Mouse (Mus musculus): ENCODE data around the gene Dnm1l. TPM values are rescaled to one million over a fixed set of nuclear protein-coding genes. Genes with fewer than 3 reads are reported as not detected.
"Not testable (repeated sequence)": the region's sequence is repeated elsewhere in the genome, so short reads cannot be mapped to it uniquely, and the experiment has no call there.

Dnm1l gene
- polyA plus RNA-seq (2014; fragmentation: Nextera tagmentation; extraction: Ambion mirVana), result 75.5 and 82.9 TPM in 2 replicates

DNA sequence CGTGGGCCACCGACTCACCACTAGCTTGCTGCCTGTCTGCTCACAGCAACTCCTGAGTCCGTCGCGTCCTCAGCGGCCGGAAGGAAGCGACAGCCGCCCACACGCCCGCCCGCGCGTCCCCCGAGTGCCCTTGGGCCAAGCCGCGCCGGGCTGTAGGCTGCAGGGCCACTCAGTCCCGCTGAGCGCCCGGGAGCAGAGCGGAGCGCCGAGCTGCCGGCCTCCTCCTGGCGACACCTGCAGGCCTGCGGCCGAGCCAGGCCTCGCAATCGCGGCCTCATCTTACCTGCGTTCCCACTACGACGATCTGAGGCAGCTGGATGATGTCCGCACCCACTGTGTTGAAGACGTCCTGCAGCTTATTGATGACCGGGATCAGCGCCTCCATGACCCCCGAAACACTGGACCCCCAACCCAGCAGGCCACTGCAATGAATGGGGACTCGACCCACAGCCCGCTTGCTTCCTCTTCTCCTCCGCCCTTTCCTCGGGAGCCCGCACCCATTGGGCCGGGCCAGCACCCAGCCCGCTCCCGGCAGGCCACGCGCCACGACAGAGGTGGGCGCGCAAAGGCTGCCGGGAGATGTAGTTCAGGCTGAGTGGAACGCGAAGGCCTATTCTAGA is at the start of gene Dnm1l:
TSS of gene Dnm1l (minus strand) at position 479 of the 620 bp plus-strand sequence.
- DNase-seq (ENCODE audit: low spot score, missing footprints), result peak; percentile 99
- Histone ChIP-seq H3K9ac (ENCODE audit: low read length) (peak within 1 kb of the TSS; percentile 87), H3K4me1 (ENCODE audit: control insufficient read depth, insufficient read depth, low read length) (peaks cover 6% of the 10 kb centered on the region), H3K4me2 (peak within 1 kb of the TSS; percentile 61), H3K27me3 (ENCODE audit: control insufficient read depth, insufficient read depth, low read length) (no peaks in the 10 kb centered on the region), H3K36me3 (ENCODE audit: control insufficient read depth, insufficient read depth, low read length) (no peaks in the 10 kb centered on the region), H3K9me3 (ENCODE audit: control insufficient read depth, low read length) (no peaks in the 10 kb centered on the region), H3K27ac (ENCODE audit: low read depth, low read length) (peak within 1 kb of the TSS; percentile 82), H3K4me3 (ENCODE audit: low read depth, low read length) (peak within 1 kb of the TSS; percentile 85)
- ATAC-seq (ENCODE audit: low FRiP score), result peak; percentile 100
- under 1% methylated on average over 52 of the region's 55 CpGs for WGBS

DNA sequence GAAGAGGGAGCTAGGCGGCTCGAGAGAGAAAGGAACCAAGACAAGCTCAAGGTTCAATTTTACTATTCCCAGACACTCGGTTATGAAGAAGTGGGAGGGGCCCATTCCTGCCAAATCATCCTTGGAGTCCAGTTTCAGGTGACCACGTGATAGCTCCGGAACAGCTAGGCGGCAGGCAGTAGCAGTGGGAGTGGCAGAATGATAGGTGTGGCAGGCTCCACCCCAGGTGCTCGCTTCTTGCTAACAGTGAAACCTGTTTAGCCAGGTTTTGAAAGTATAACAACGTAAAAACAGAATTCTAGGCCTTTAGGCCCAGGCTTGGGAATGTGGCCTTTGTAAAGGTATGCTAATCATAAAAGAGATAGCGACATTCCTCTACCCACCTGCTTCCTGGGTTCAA is 8.5 kb upstream of the Dnm1l start:
- H3K9me3 ChIP-seq (ENCODE audit: control insufficient read depth, low read length), result not testable (repeated sequence)
- 72% methylated on average over 8 of the region's 9 CpGs for WGBS

DNA sequence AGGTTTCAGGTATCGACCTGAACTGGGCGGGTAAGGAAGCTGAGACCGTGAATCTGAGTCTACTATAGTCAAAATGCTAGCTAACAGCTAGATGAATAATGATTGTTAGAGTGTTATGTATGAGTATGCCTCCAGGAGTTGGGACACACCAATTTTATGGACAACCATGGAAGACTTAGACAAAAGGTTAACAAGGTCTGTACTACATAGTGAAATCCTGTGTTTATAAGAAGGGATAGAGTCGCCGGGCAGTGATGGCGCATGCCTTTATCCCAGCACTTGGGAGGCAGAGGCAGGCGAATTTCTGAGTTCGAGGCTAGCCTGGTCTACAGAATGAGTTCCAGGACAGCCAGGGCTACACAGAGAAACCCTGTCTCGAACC is 333 bp upstream of the Dnm1l start:
- DNase-seq (ENCODE audit: low spot score, missing footprints); H3K36me3 ChIP-seq (ENCODE audit: control insufficient read depth, insufficient read depth, low read length); H3K9me3 ChIP-seq (ENCODE audit: control insufficient read depth, low read length); H3K27ac ChIP-seq (ENCODE audit: low read depth, low read length); H3K9ac ChIP-seq (ENCODE audit: low read length); H3K4me1 ChIP-seq (ENCODE audit: control insufficient read depth, insufficient read depth, low read length); H3K27me3 ChIP-seq (ENCODE audit: control insufficient read depth, insufficient read depth, low read length); ATAC-seq (ENCODE audit: low FRiP score): not testable (repeated sequence)
- WGBS, result 60% methylated on average over 9 of the region's 9 CpGs
- peak overlapping the region; percentile 61; the same call in 1 of the 2 replicates for H3K4me2 ChIP-seq
- peak overlapping the region; percentile 85 for H3K4me3 ChIP-seq (ENCODE audit: low read depth, low read length)

More for the DNA sequence above, 8.5 kb upstream of the Dnm1l start:
- not testable (repeated sequence) for H3K4me3 ChIP-seq (ENCODE audit: low read depth, low read length); ATAC-seq (ENCODE audit: low FRiP score); H3K36me3 ChIP-seq (ENCODE audit: control insufficient read depth, insufficient read depth, low read length); H3K9ac ChIP-seq (ENCODE audit: low read length); H3K27me3 ChIP-seq (ENCODE audit: control insufficient read depth, insufficient read depth, low read length); H3K4me1 ChIP-seq (ENCODE audit: control insufficient read depth, insufficient read depth, low read length); H3K27ac ChIP-seq (ENCODE audit: low read depth, low read length); DNase-seq (ENCODE audit: low spot score, missing footprints); H3K4me2 ChIP-seq

DNA sequence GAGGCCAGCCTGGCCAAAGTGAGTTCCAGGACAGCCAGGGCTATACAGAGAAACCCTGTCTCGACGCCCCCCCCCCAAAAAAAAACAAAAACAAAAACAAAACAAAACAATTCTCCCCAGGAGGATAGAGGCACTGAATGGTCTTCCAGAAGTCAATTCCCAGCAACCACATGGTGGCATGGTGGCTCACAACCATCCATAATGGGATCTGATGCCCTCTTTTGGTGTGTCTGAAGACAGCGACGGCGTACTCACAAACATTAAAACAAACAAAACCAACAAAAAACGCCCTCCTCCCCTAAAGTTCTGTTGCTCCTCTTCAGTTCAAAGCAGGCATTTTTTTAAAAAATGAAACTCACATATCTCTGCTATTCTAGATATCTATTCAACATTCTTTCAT is 851 bp downstream of the Dnm1l start:
- ATAC-seq (ENCODE audit: low FRiP score) (no peak), DNase-seq (ENCODE audit: low spot score, missing footprints) (peak; percentile 87)
- WGBS, result 10% methylated on average over 6 of the region's 6 CpGs
- peak overlapping the region; percentile 85 for H3K4me3 ChIP-seq (ENCODE audit: low read depth, low read length)
- peak overlapping the region; percentile 87 for H3K9ac ChIP-seq (ENCODE audit: low read length)
- no peak overlapping the region for H3K27ac ChIP-seq (ENCODE audit: low read depth, low read length)
- H3K36me3 ChIP-seq (ENCODE audit: control insufficient read depth, insufficient read depth, low read length), result no peaks in the 10 kb centered on the region
- no peaks in the 10 kb centered on the region for H3K27me3 ChIP-seq (ENCODE audit: control insufficient read depth, insufficient read depth, low read length)
- no peaks in the 10 kb centered on the region; the same call in 1 of the 2 replicates for H3K9me3 ChIP-seq (ENCODE audit: control insufficient read depth, low read length)
- peaks cover 6% of the 10 kb centered on the region for H3K4me1 ChIP-seq (ENCODE audit: control insufficient read depth, insufficient read depth, low read length)
- peak overlapping the region; percentile 61 for H3K4me2 ChIP-seq

DNA sequence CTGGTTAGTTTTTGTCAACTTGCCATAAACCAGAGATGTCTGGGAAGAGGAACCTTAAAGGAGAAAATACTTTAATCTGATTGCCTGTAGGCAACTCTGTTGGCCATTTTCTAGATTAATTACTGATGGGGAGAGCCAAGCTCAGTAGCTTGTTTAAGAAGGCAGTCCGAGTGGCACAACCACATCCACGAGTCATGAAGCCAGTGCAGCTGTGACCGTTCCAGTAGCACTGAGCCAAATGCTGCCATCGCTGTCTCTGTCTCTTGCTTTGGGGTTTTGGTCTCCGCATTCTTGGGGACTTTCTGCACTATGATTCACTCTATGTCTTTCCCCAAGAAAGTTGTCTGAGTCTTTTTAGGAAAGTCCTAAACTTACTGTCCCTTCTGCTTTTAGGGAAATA is 12.3 kb downstream of the Dnm1l start:
- DNase-seq (ENCODE audit: low spot score, missing footprints) (no peak), ATAC-seq (ENCODE audit: low FRiP score) (no peak)
- Histone ChIP-seq H3K9me3 (ENCODE audit: control insufficient read depth, low read length) (no peaks in the 10 kb centered on the region), H3K27ac (ENCODE audit: low read depth, low read length) (no peak overlapping the region), H3K36me3 (ENCODE audit: control insufficient read depth, insufficient read depth, low read length) (no peaks in the 10 kb centered on the region), H3K27me3 (ENCODE audit: control insufficient read depth, insufficient read depth, low read length) (no peaks in the 10 kb centered on the region), H3K4me2 (no peak overlapping the region), H3K9ac (ENCODE audit: low read length) (no peak overlapping the region), H3K4me3 (ENCODE audit: low read depth, low read length) (no peak overlapping the region), H3K4me1 (ENCODE audit: control insufficient read depth, insufficient read depth, low read length) (no peaks in the 10 kb centered on the region)
- 95% methylated on average over 5 of the region's 5 CpGs for WGBS

DNA sequence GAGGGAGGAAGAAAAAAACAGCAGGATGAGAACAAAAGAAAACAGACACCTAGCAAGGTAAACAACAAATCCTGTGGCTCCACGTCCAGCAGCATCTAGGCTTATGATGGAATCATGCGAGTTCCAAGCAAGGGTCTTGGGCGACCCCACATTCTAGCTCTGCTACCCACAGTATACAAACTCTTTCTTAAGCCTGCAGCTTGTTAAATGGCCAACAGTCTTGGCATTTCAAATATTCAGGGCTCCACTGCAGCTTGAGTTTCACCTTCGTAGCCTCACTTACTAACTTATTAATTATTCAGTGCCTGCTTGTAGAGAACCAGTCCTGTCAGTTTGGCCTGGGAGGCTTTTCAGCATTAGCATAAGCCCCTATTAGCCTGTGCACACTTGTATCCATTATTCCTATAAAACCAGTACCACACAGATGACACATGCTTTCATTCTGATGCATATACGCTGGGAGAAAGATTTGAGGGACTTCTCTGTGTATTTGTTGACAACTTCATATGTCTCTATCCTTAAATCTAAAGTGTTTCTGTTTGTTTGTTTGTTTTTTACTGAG is 32.9 kb downstream of the Dnm1l start:
- Histone ChIP-seq H3K9ac (ENCODE audit: low read length) (no peak overlapping the region), H3K36me3 (ENCODE audit: control insufficient read depth, insufficient read depth, low read length) (no peaks in the 10 kb centered on the region; the same call in 1 of the 2 replicates), H3K27ac (ENCODE audit: low read depth, low read length) (no peak overlapping the region), H3K27me3 (ENCODE audit: control insufficient read depth, insufficient read depth, low read length) (no peaks in the 10 kb centered on the region), H3K9me3 (ENCODE audit: control insufficient read depth, low read length) (no peaks in the 10 kb centered on the region), H3K4me1 (ENCODE audit: control insufficient read depth, insufficient read depth, low read length) (peaks cover 4% of the 10 kb centered on the region), H3K4me2 (no peak overlapping the region), H3K4me3 (ENCODE audit: low read depth, low read length) (no peak overlapping the region)
- WGBS, result 68% methylated on average over 5 of the region's 5 CpGs
- peak; percentile 86 for ATAC-seq (ENCODE audit: low FRiP score)
- DNase-seq (ENCODE audit: low spot score, missing footprints), result peak; percentile 84

DNA sequence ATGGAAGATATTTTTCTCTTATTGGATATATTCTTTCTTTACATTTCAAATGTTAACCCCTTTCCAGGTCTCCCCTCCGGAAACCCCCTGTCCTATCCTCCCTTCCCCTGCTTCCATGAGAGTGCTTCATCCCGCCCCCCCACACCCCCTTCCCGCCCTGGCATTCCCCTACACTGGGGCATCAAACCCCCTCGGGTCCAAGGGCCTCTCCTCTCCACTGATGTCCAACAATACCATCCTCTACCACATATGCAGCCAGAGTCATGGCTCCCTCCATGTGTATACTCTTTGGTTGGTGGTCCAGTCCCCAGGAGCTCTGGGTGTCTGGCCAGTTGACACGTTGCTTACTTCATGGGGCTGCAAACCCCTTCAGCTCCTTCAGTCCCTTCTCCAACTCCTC is 47.4 kb downstream of the Dnm1l start:
- 91% methylated on average over 5 of the region's 5 CpGs for WGBS
- H3K4me3 ChIP-seq (ENCODE audit: low read depth, low read length), result no peak overlapping the region
- peaks cover 10% of the 10 kb centered on the region for H3K36me3 ChIP-seq (ENCODE audit: control insufficient read depth, insufficient read depth, low read length)
- H3K9ac ChIP-seq (ENCODE audit: low read length), result no peak overlapping the region
- ATAC-seq (ENCODE audit: low FRiP score) (no peak), DNase-seq (ENCODE audit: low spot score, missing footprints) (no peak)
- H3K4me1 ChIP-seq (ENCODE audit: control insufficient read depth, insufficient read depth, low read length), result no peaks in the 10 kb centered on the region
- no peak overlapping the region for H3K27ac ChIP-seq (ENCODE audit: low read depth, low read length)
- no peak overlapping the region for H3K4me2 ChIP-seq
- no peaks in the 10 kb centered on the region for H3K9me3 ChIP-seq (ENCODE audit: control insufficient read depth, low read length)
- H3K27me3 ChIP-seq (ENCODE audit: control insufficient read depth, insufficient read depth, low read length), result no peaks in the 10 kb centered on the region

DNA sequence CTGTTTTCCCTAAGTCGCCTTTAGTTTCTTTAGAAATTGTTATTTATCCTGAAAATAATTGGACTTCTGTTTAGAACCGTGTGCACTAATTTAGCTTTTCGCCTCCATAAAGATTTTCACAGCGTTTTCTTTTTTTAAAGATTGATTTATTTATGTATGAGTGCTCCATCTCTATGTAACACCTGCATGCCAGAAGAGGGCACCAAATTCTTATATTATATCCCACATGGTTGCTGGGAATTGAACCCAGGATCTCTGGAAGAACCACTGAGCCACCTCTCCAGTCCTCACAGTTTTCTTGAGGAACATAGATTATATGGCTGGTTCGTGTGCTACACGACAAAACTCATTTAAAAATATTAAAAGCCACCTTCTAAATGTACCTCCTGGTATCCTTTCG is 54.9 kb downstream of the Dnm1l start:
- Histone ChIP-seq H3K4me2 (peak overlapping the region; percentile 87), H3K4me1 (ENCODE audit: control insufficient read depth, insufficient read depth, low read length) (peaks cover 6% of the 10 kb centered on the region; the same call in 1 of the 2 replicates), H3K9me3 (ENCODE audit: control insufficient read depth, low read length) (no peaks in the 10 kb centered on the region), H3K27me3 (ENCODE audit: control insufficient read depth, insufficient read depth, low read length) (no peaks in the 10 kb centered on the region), H3K27ac (ENCODE audit: low read depth, low read length) (no peak overlapping the region), H3K36me3 (ENCODE audit: control insufficient read depth, insufficient read depth, low read length) (peaks cover 4% of the 10 kb centered on the region), H3K9ac (ENCODE audit: low read length) (peak overlapping the region; percentile 88), H3K4me3 (ENCODE audit: low read depth, low read length) (peak overlapping the region; percentile 96)
- ATAC-seq (ENCODE audit: low FRiP score) (no peak), DNase-seq (ENCODE audit: low spot score, missing footprints) (no peak)
- 21% methylated on average over 7 of the region's 7 CpGs for WGBS

DNA sequence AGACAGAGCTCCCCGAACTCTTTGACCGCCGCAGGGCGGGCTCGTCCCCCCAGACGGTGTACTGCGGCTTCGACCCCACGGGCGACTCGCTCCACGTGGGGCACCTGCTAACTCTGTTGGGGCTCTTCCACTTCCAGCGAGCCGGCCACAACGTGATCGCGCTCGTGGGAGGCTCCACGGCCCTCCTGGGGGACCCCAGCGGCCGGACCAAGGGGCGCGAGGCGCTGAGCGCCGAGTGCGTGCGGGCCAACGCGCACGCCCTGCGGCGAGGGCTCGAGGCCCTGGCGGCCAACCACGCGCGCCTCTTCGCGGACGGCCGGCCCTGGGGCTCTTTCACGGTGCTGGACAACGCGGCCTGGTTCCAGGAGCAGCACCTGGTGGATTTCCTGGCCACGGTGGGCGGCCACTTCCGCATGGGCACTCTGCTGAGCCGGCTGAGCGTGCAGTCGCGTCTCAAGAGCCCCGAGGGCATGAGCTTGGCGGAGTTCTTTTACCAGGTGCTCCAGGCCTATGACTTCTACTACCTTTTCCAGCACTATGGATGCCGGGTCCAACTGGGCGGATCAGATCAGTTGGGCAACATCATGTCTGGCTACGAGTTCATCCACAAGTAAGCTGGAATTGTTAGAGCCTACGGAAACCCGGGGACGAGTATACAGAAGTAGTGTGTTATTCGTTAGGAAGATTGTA is 55.5 kb downstream of the Dnm1l start:
- peak; percentile 72 for ATAC-seq (ENCODE audit: low FRiP score)
- WGBS, result under 1% methylated on average over 59 of the region's 61 CpGs
- H3K27me3 ChIP-seq (ENCODE audit: control insufficient read depth, insufficient read depth, low read length), result no peaks in the 10 kb centered on the region
- peak overlapping the region; percentile 96 for H3K4me3 ChIP-seq (ENCODE audit: low read depth, low read length)
- no peaks in the 10 kb centered on the region for H3K9me3 ChIP-seq (ENCODE audit: control insufficient read depth, low read length)
- peaks cover 3% of the 10 kb centered on the region for H3K36me3 ChIP-seq (ENCODE audit: control insufficient read depth, insufficient read depth, low read length)
- H3K4me2 ChIP-seq, result peak overlapping the region; percentile 87
- peak overlapping the region; percentile 81 for H3K27ac ChIP-seq (ENCODE audit: low read depth, low read length)
- peak overlapping the region; percentile 88 for H3K9ac ChIP-seq (ENCODE audit: low read length)
- no peak for DNase-seq (ENCODE audit: low spot score, missing footprints)
- H3K4me1 ChIP-seq (ENCODE audit: control insufficient read depth, insufficient read depth, low read length), result peaks cover 6% of the 10 kb centered on the region; the same call in 1 of the 2 replicates

Data from midbrain, embryonic 11.5 days (tissue).